Mouse (Mus musculus): ENCODE results near the gene Ccdc40.
A peak's percentile ranks its signal among the peaks of the same experiment; 100 is the strongest.

Gene Ccdc40

DNA sequence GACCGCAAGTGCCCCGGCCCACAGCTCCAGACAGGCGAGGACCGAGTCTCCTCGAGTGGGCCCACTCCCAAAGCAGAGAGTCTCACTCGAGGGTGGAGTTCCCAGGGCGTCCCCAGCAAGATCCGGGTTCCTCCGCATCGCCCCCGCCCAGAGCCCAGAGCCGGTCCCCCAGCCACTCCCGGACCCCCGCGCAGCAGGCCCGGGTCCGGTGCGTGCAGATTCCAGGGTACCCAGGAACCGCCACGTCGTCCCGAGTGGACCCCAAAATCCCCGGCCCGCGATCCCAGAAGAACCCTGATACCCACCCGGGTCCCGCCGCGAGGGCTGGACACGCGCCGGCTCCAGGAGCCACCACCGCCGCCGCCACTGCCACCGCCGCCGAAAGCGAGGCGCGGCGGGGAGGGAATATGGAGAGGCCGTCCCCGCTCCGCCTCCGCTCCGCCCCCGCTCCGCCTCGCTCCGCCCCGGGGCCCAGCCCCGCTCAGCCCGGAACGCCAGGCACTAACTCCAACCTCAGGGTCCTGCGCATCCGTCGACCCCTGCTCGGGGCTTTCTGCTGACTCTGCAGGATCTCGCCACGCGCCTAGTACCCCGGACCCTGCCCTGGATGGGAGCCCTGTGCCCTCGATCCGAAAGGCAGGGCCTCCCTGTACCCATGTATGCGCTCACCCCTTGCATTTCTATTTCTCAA lies at the start of gene Ccdc40, which contains the start of gene Tbc1d16:
TSS of gene Ccdc40 (plus strand) at position 482 of the 691 bp plus-strand sequence.
TSS of gene Tbc1d16 (minus strand) at position 409 of the 691 bp plus-strand sequence.
- peak; percentile 89 for DNase-seq (ENCODE audit: low spot score)

DNA sequence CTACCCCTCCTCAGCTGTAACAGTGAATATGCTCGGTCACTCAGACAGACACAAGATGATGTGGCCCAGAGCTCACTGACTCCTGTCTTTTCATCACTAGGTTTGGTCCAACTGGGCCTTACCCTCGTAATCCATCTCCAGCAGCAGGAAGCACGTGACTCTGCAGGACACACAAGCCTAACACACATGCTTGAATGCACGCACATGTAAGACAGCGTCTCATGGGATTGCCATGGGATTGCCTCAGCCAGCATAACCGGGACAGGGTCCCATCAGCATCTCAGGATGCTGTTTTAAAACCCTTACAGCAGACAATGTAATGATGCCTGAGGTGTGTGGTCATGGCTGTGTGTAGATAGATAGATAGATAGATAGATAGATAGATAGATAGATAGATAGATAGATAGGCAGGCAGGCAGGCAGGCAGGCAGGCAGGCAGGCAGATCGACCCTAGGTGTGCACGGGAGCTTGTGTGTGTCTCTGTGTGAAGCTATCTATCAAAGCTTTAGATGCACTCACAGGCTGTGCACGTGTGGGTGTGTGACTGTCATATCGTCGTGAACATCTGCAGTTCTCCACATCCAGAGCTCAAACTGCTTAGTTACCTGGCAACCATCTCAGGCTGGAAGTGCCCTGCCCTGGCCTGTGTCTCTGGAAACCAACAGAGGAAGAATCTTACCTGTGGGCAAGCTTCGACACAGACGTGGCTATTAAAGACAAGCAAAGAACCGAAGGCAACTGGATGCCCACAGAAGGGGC lies 47.4 kb upstream of the Ccdc40 start:
- DNase-seq (ENCODE audit: low spot score), result no peak

DNA sequence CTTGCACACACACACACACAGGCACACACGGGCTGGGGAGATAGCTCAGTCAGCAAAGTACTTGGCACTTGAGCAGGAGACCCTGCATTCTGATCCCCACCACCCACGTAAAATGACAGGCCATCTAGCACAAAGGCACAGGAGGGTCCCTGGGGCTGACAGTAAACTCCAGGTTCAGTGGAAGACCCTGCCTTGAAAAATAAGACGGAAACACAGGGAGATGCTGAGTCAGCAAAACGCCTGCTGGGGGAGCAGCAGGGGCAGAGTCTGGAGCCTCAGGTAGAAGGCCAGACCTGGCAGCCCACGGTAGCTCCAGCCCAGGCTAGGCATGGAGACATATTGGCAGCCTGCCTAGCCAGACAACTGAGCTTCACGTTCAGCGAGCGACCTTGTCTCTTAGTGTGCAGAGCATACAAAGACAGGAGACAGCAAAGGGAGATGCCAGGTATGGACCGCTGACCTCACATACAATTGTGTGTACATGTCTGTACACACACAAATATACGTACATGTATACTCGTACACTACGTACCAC lies 46.4 kb upstream of the Ccdc40 start:
- no peak for DNase-seq (ENCODE audit: low spot score)

DNA sequence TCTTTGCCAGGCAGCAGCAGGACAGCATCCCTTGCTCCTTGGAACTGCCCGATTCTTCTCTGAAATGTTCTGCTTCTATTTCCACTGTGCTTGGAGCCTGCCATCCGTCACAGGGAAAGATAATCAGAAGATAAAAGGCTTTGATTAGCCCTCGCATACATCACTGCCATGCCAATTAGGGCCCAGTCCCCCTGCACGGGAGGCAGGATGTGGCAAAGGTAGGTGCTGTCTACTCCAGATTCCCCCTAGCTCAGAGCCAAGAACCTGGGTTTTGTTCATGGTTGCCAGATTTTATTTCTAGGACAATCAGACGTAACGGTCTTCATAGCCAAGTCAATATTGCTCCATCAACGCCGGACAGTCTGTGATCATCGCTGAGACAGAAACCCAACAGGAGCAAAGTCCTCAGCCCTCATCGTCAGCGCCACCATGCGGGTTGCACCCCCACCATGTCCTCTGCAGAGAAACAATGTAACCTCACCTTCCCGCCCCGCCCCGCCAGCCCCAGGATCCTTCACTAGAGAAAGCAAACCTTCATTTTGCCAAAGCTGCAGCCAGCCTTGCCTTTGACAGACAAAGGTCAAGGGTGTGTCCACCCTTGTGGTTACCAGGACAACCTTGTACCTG lies 44.6 kb upstream of the Ccdc40 start:
- no peak for DNase-seq (ENCODE audit: low spot score)

DNA sequence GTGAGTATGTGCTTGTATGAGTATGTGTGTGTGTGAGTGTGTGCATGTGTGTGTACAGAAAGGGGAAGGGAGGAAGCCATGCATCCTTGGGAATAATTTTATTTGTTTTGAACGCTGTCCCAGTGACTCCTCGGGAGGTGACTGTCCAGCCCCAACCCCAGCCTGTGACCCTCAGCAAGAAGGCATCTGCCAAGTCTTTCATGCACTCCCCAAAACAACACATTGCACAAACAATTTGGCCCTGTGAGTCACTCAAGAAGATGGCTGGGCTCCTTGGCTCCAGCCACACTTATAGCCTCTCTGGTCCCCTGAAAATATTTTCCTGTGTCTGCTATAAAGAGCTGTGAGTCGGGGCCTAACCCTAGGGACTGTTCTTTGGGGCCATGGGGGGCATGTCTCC lies 42.0 kb upstream of the Ccdc40 start:
- DNase-seq (ENCODE audit: low spot score), result no peak

DNA sequence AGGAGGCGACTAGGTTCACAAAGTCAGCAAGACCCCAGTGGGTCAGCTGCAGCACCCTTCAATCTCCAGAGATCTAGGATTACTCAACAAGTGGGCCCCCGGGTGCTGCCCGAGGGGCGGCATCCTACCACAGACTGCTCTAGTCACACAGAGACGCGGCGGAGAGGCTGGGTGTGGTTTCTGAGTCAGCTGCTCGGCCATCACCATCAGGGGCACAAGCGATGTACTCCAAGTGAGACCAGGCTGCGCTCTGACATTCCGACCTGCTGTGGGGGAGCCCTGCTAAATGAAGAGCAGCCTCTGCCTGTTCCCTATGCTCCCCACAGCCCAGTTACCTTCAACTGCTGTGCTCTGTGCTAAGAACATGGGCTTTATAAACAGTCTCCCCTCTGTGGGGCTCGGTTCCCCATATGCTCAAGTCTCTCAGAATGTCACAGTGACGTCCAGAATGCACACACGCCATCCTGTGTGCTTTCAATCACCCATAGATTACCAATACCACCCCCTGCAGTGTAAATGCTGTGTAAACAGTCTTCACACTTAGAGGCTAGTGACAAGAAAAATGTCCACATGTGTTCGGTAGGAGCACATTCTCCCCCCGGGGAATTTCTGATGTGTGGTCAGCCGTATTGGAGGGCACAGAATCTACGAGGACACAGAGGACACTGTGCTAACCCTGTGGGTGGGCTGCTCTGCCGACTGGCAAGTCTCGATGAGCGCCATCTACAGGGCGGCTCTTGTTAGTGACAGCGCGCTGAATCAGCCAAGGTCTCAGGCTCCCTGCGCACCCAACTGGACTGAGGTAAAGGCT lies 41.2 kb upstream of the Ccdc40 start:
- DNase-seq (ENCODE audit: low spot score), result peak; percentile 89

DNA sequence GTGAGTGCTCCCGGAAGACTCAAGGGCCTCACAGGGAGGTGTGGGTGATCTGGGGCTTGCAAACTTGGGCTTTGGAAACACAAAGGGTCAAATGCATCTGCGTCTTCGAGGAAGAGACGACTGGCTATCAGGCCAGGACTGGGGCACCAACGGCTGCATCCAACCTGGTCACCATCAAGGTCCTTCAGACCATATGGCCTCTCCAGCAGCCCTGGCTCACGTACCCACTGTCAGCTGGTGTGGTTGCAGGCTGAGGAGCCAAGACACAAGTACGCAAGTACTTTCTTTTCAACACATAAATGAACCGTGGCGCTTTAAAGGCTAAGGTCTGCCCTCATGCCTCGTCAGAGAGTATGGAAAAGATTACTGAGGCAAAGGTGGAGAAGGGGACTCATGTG lies 40.6 kb upstream of the Ccdc40 start:
- no peak for DNase-seq (ENCODE audit: low spot score)

DNA sequence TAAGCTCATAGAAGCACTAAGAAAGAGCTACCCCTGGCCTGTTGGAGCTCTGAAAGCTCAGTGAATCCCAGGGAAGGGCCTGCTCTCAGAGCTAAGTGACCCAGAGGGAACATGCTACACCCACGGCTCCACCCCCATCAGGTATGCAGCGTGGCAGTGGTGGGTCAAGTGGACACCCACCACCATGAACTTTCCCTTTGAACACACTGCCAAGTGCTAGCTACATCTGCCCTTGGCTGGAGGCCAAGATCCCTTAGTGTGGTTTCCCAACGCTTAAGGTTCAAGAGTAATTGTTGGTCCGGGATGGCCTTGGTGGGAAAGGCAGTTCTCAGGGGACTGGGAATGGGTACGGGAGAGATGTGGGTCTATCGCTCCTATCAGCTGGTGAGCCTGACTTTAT lies 40.0 kb upstream of the Ccdc40 start:
- no peak for DNase-seq (ENCODE audit: low spot score)

DNA sequence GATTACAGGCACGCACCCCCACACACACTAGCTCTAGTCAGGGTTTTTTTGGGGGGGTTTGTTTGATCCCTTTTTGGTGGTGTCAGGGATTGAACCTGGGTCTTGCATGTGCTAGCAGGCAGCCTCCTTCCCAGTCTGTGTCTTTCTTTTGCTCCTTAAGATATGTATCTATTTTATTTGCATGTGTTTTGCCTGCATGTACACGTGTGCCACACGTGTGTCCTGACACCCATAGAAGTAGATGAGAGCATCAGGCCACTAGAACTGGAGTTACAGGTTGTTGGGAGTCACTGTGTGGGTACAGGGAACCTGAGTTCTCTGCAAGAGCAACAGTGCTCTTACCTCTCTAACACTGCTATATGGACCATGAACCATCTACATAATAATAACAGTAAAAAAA lies 39.1 kb upstream of the Ccdc40 start:
- no peak for DNase-seq (ENCODE audit: low spot score)

DNA sequence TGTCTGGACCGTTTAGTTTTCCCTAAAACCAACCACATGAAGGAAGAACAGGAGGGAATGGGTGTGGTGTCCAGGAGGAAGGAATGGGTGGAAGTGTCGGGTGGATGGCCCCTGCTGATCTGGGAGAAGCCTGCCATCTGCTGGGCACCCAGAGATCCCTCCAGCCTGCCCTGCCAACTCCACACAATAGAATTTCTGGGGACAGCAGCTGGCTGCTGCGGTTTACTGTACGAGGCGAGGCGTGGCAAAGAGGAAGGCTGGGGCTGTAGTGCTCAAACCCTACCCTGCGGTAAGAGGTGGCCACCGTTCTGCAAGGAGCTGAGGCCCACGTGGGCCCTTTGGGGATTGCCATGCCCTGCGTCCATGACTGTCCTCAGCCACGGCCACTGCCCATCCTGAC lies 37.9 kb upstream of the Ccdc40 start:
- DNase-seq (ENCODE audit: low spot score), result peak; percentile 77

DNA sequence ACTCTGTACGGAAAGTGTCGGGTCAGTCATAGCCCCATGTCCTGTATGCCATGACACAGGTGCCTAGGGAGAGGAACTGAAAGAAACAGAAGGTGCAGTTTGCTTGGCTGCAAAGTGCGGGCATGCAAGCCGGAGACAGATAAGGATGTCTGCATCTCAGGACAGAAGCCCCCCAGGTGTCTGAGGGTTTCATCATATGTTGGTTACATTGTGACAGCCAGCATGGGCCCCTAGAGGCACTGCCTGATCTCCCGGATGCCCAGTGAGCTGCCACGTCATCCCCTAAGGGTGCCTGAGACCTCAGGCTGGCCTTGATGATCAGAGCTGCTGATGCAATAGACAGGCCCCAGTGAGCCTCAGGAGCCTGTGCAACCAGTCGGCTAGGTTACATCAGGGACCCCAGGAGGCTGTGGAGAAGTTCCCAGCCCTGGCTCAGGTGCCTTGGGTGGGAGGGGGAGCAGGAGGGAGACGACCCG lies 36.7 kb upstream of the Ccdc40 start:
- no peak for DNase-seq (ENCODE audit: low spot score)

DNA sequence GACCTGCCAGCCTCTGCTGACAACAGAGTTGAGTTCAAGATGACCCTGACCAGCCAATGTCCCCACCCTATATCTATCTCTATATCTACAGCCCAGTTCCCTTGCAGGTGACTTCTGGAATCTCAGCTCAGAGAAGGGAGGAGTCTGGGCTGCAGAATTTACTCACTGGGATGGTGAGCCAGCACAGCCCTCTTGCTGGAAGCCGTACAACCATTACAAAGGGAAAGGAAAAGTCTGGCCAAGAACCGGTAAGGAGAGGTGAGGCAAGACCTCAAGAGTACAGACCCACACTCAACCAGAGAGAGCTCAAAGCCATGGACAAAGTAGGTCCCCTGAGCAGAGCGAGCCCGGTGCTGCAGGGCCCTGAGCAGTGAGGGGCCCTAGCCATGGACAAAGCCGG lies 36.2 kb upstream of the Ccdc40 start:
- DNase-seq (ENCODE audit: low spot score), result no peak

DNA sequence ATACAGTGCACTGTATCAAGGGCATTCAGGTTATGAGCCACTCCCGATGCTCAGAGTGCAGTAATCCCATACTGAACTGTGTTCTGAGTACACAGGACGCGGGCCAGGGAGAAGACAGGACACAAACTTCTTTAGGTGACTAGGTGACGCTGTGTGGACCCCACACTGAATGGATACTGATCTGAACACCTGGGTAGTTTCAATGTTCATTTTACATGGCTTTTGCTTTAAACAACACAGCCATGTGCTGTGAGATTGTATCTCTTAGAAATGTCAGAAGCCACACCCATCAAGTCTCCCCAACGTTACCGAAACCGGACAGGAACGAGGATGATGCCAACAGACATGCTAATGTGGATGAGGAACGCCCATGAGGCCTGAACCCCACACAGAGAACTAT lies 35.8 kb upstream of the Ccdc40 start:
- no peak for DNase-seq (ENCODE audit: low spot score)

DNA sequence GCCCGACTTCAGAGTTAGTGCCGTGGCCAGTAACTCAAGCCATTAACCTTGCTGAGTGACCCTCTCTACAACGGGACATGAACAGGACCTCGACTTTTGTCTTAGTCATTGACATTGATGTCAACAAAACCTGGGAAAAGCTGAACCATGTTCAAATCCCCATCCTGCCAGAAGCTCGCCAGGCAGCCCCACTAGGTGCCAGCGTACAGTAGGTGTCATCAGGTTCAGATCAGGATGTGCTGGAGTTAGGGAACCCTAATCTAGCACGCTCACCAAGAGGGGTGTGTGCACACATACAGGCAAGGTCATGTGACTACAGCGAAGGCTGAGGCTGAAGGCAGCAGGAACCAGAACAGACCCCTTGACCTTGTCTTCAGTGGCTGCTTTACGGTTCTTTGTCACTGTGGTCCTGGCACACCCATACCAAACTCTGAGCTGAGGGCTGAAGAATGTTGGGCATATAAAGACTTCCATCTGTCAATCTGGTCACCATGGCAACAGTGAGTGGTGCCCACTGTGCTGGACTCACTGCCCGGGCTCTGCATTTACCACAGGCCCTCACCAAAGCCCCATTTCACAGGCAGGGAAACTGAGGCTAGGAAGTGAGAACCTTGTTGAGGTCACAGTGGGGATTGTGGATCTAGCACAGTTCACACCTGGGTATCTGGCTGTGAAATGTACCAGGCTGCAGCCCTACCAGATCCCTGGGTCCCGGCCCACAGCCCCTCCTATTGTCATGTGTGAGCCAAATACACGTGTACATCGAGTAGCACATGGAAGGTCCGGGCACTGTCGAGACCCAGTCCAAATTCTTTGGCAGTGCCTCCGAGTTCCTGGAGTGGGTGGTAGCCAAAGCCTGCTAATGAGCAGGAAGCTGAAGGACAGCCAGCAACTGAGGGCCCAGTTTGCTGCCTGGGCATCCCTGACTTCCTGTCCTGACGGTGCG lies 30.5 kb upstream of the Ccdc40 start:
- DNase-seq (ENCODE audit: low spot score), result no peak

DNA sequence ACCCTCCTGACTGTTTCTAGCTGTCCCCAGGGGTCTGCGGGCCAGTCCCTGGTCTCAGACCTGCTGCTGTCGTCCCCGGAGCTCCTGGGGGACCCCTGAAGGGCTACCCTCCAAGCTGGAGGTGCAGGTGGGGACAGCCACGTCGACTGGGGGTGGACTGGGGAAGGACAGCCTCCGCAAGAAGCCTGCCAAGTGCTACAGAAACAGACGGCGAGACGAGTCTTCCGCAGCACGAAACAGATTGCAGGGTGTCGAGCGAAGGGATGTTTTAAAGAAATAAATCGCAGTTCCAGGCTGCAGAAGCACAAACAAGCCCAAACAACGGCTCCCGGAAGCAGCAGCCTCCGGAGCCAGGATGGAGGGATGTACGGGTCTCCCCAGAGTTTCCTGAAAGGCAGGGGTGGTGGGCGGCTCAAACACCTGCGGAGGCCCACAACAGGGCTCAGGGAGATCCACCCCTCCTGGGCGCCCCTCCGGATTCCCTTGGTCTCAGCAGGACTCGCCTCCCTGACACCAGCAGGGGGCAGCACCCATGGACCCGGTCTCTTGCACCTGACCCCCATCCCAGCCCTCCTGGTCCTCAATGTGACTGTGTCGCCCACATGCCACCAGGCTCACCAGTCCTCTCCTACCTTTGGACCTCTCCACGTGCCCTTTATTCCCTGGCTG lies 29.7 kb upstream of the Ccdc40 start:
- DNase-seq (ENCODE audit: low spot score), result no peak

DNA sequence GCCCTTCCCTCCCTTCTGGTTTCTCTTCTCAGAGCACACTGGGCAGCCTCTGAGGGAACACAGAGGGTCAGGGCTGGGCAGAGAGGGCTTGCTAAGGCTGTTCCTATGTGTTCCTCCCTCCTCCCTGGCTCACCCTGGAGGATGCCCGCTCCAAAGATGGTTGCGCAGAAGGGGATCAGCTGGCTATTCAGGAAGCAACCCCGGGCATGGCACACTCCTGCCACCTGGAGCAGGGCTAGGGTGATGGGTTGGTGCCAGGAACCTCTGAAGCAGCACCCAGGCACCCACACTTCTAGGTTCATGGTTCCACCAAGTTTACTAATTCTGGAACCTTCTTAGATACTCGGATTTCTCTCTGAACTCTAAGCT lies 29.2 kb upstream of the Ccdc40 start:
- no peak for DNase-seq (ENCODE audit: low spot score)

DNA sequence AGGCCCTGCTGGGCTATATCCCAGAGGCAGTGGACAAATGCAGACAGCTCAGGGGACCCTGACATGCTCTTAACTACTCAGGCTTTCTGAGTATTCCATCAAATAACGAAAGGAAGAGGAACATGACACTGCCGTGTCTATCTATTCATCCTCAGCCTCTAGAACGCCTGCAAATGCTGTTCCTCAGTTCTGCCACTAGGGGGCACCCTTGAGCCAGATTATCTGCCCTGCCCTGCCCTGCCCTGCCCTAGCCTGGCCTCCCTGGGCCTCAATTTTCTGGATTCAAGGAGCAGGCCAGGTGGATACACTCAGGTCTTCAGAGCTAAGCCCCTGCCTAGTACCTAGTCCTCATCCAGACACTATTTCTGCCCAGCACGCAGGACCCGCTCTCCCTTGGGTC lies 24.9 kb upstream of the Ccdc40 start:
- peak; percentile 66 for DNase-seq (ENCODE audit: low spot score)

DNA sequence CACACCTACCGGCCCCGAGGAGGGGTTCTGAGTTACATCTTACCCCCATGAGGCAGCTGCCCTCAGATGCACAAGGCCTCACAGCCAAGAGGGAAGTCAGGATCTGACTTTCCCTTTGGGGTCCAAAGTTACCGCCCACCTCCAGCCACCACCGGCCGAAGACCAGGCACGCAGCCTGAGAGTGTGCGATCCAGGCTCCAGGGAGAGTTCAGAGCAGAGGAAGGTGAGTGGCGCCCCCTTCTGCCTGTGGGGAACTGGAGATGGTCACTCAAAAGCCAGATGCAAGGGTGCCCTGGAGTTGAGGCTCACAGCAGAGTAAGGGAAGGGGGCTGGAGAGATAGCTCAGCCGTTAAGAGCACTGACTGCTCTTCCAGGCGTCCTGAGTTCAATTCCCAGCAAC lies 22.6 kb upstream of the Ccdc40 start:
- DNase-seq (ENCODE audit: low spot score), result no peak

DNA sequence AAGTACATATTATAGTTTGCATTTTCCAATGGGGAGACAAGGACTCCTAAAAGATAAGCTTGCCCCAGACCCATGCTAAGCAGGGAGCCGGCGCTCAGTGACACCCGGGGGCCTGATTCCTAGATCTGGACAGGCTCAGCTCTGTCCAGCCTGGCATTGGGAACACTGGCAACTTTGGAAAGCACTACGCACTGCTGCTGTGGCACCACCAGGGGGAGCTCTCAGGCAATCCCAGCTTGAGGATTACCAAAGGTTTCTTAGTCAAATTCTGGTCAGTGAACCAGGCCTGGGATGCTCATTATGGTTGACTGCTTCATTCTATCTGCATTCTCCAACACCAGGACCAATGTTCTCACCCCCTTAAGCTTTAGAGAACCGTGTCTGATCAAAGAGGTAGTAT lies 21.8 kb upstream of the Ccdc40 start:
- DNase-seq (ENCODE audit: low spot score), result peak; percentile 83

DNA sequence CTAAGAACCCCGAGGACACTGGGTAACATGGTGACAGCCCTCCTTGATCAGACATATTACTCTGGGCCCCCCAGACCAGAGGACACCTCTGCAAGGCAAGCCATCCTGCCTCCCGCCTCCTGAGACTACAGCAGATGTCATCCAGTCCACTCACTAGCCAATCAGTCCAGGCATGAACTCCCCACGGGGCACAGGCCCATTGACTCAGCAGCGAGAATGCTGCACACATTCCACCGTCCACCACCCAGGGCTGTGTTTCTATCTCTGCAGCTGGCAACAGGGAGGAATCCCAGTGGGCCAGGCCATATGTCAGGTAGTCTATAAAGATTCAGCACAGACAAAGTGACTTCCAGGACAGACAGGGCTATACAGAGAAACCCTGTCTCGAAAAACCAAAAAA lies 20.4 kb upstream of the Ccdc40 start:
- DNase-seq (ENCODE audit: low spot score), result no peak
